Mouse (Mus musculus): Measurements from ENCODE around the gene 3110040M04Rik. TPM values are rescaled to one million over a fixed set of nuclear protein-coding genes. Genes with fewer than 3 reads are reported as not detected.
"Not testable (repeated sequence)": the region's sequence is repeated elsewhere in the genome, so short reads cannot be mapped to it uniquely, and the experiment has no call there.

The 3110040M04Rik gene
- 1.4 and 1.9 TPM in 2 replicates for polyA plus RNA-seq (2015; fragmentation: Nextera tagmentation; extraction: Ambion mirVana)

DNA sequence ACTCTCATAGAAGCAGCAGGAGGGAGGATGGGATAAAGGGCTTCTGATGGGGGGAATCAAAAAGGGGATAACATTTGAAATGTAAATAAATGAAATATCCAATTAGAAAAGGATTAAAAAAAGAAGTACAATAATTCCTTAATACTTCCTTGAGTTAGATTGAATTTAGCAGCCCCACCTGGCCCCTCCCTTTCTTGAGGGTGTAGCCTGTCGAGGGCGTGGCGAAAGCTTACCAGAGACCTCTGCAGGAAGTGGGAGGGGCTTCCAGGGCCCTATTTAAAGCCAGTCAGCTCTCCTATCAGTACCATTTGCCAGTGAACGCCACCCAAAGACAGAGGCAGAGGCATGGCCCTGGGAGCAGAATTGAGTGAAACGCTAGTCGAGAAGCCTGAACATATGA, at the start of gene 3110040M04Rik:
3110040M04Rik (plus strand) TSS at position 304 of the 400 bp plus-strand sequence.
- H3K27me3 ChIP-seq (ENCODE audit: insufficient read depth, low read length); H3K27ac ChIP-seq (ENCODE audit: low read length); H3K36me3 ChIP-seq (ENCODE audit: insufficient read depth, low read length); H3K4me2 ChIP-seq (replicated peaks; ENCODE audit: low read depth, low read length); ATAC-seq (ENCODE audit: low FRiP score, low TSS enrichment); H3K4me1 ChIP-seq (ENCODE audit: insufficient read depth, low read length); H3K9me3 ChIP-seq (ENCODE audit: low read length); H3K4me3 ChIP-seq (ENCODE audit: low read length); H3K9ac ChIP-seq (replicated peaks; ENCODE audit: low read length): not testable (repeated sequence)
- no CpG with 5 or more reads among the region's 6 CpGs for WGBS

- not testable (repeated sequence) for H3K27ac ChIP-seq (ENCODE audit: low read length); ATAC-seq (ENCODE audit: low FRiP score, low TSS enrichment); H3K9ac ChIP-seq (replicated peaks; ENCODE audit: low read length); H3K4me2 ChIP-seq (replicated peaks; ENCODE audit: low read depth, low read length); H3K27me3 ChIP-seq (ENCODE audit: insufficient read depth, low read length); H3K4me3 ChIP-seq (ENCODE audit: low read length); H3K36me3 ChIP-seq (ENCODE audit: insufficient read depth, low read length); H3K4me1 ChIP-seq (ENCODE audit: insufficient read depth, low read length); H3K9me3 ChIP-seq (ENCODE audit: low read length)
- WGBS = 86% methylated on average over 9 of the region's 9 CpGs
Measured at GRCm38 (mm10) chr1:151154131-151154530, 49.8 kb upstream of the 3110040M04Rik start.

DNA sequence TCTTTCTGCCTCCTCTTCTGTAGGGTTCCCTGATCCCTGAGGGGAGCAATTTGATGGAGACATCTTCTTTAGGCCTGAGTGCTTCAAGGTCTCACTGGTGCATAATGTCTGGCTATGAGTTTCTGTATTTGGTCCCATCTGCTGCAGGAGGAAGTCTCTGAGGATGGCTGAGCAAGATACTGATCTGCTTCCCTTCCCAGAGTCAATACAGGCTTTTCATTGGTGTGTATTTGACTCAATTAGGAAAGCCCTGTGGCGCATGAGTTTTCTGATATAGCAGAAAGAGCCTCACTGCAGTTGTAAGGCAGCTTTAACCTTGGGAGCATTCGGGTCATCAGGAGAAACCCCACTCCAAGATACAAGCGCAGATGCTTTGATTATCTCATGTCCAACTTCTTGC, 47.8 kb upstream of the 3110040M04Rik start:
- 91% methylated on average over 3 of the region's 3 CpGs for WGBS

DNA sequence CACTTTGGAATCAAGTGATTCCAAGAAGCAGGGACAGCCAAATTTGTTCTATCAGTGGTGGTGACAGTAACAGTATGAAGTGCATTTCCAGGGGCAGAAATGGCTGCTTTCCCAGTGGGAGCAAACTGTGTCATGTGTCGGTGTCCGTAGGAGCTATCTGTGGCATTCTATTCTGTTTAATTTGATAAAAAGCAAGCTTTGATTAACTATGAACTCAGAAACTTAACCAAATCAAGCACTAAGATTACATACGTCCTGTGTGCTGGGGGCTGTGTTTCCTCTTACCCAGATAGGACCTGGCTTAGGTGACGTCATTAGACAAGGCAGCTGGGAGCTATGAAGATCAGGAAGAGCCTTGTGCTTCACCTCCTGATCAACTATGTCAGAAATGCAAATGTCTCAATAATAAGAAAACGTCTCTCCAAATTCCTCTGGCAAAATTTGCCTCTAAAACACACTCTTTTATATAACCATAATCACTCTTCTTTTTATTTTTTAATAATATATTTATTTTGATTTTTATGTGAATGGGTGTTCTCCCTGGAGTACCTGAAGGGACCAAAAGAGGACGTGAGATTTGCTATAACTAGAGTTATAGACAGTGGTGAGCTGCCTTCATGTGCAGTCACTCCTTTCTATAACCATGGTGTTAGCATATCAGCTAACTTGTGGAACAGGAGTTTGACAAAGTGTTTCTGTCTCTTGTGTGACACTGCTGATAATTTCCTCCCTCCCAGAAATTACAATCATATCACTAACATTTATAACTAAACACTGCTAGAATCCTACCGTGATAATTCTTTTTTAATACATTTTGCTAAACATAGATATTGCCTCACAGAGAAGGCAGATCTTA, 46.9 kb upstream of the 3110040M04Rik start:
- Histone ChIP-seq H3K9me3 (ENCODE audit: low read length) (no peaks in the 10 kb centered on the region), H3K4me2 (replicated peaks; ENCODE audit: low read depth, low read length) (no peak overlapping the region), H3K4me3 (ENCODE audit: low read length) (no peak overlapping the region), H3K9ac (replicated peaks; ENCODE audit: low read length) (no peak overlapping the region), H3K27me3 (ENCODE audit: insufficient read depth, low read length) (no peaks in the 10 kb centered on the region), H3K4me1 (ENCODE audit: insufficient read depth, low read length) (peaks cover 3% of the 10 kb centered on the region), H3K36me3 (ENCODE audit: insufficient read depth, low read length) (no peaks in the 10 kb centered on the region), H3K27ac (ENCODE audit: low read length) (no peak overlapping the region)
- 78% methylated on average over 7 of the region's 7 CpGs for WGBS
- ATAC-seq (ENCODE audit: low FRiP score, low TSS enrichment) = no peak

More for the DNA sequence above, 47.8 kb upstream of the 3110040M04Rik start:
- H3K9ac ChIP-seq (replicated peaks; ENCODE audit: low read length) = no peak overlapping the region
- peaks cover 3% of the 10 kb centered on the region for H3K4me1 ChIP-seq (ENCODE audit: insufficient read depth, low read length)
- no peak for ATAC-seq (ENCODE audit: low FRiP score, low TSS enrichment)
- no peak overlapping the region for H3K4me2 ChIP-seq (replicated peaks; ENCODE audit: low read depth, low read length)
- no peak overlapping the region for H3K27ac ChIP-seq (ENCODE audit: low read length)
- H3K4me3 ChIP-seq (ENCODE audit: low read length) = no peak overlapping the region
- no peaks in the 10 kb centered on the region for H3K27me3 ChIP-seq (ENCODE audit: insufficient read depth, low read length)
- H3K36me3 ChIP-seq (ENCODE audit: insufficient read depth, low read length) = no peaks in the 10 kb centered on the region
- no peaks in the 10 kb centered on the region for H3K9me3 ChIP-seq (ENCODE audit: low read length)

- WGBS = 54% methylated on average over 9 of the region's 9 CpGs
- Histone ChIP-seq H3K4me3 (ENCODE audit: low read length) (no peak overlapping the region), H3K4me2 (replicated peaks; ENCODE audit: low read depth, low read length) (no peak overlapping the region), H3K9me3 (ENCODE audit: low read length) (no peaks in the 10 kb centered on the region), H3K36me3 (ENCODE audit: insufficient read depth, low read length) (no peaks in the 10 kb centered on the region), H3K9ac (replicated peaks; ENCODE audit: low read length) (no peak overlapping the region), H3K27ac (ENCODE audit: low read length) (peak overlapping the region; percentile 57; the same call in 1 of the 2 replicates), H3K4me1 (ENCODE audit: insufficient read depth, low read length) (peaks cover 3% of the 10 kb centered on the region), H3K27me3 (ENCODE audit: insufficient read depth, low read length) (no peaks in the 10 kb centered on the region)
- ATAC-seq (ENCODE audit: low FRiP score, low TSS enrichment) = peak; percentile 86
Measured at GRCm38 (mm10) chr1:151157963-151158856, 45.7 kb upstream of the 3110040M04Rik start.

- H3K27me3 ChIP-seq (ENCODE audit: insufficient read depth, low read length) = no peaks in the 10 kb centered on the region
- H3K4me1 ChIP-seq (ENCODE audit: insufficient read depth, low read length) = peaks cover 3% of the 10 kb centered on the region
- 81% methylated on average over 2 of the region's 2 CpGs for WGBS
- no peaks in the 10 kb centered on the region for H3K9me3 ChIP-seq (ENCODE audit: low read length)
- H3K9ac ChIP-seq (replicated peaks; ENCODE audit: low read length) = no peak overlapping the region
- H3K27ac ChIP-seq (ENCODE audit: low read length) = peak overlapping the region; percentile 52; the same call in 1 of the 2 replicates
- H3K4me2 ChIP-seq (replicated peaks; ENCODE audit: low read depth, low read length) = no peak overlapping the region
- no peak overlapping the region for H3K4me3 ChIP-seq (ENCODE audit: low read length)
- no peak for ATAC-seq (ENCODE audit: low FRiP score, low TSS enrichment)
- no peaks in the 10 kb centered on the region for H3K36me3 ChIP-seq (ENCODE audit: insufficient read depth, low read length)
Measured at GRCm38 (mm10) chr1:151158857-151159510, 44.9 kb upstream of the 3110040M04Rik start.

DNA sequence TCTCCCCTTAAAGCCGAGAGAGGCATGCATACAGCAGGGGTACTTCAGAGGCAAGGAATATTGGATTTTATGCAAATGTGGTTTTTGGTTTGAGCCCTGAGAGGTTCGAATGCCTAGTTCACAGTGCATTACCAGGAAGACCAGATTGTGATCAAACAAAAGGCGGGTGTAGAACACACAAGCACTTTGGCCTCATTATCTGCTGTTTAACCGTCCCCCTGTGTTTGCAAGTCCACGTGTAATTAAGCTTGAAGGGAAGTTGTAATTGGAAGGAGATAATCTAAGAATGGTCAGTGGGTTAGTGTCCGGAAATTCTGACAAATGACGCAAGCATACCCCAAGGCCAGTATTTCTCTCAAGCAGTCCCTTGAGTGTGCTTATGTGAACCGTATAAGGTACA, 37.9 kb upstream of the 3110040M04Rik start:
- H3K27me3 ChIP-seq (ENCODE audit: insufficient read depth, low read length) = no peaks in the 10 kb centered on the region
- no peaks in the 10 kb centered on the region for H3K36me3 ChIP-seq (ENCODE audit: insufficient read depth, low read length)
- H3K4me2 ChIP-seq (replicated peaks; ENCODE audit: low read depth, low read length) = no peak overlapping the region
- H3K9ac ChIP-seq (replicated peaks; ENCODE audit: low read length) = no peak overlapping the region
- peaks cover 25% of the 10 kb centered on the region for H3K4me1 ChIP-seq (ENCODE audit: insufficient read depth, low read length)
- ATAC-seq (ENCODE audit: low FRiP score, low TSS enrichment) = no peak
- no peaks in the 10 kb centered on the region for H3K9me3 ChIP-seq (ENCODE audit: low read length)
- WGBS = 38% methylated on average over 8 of the region's 8 CpGs
- no peak overlapping the region for H3K4me3 ChIP-seq (ENCODE audit: low read length)
- 0 out of 2 replicates have a peak overlapping the region, but pooled peaks have one; percentile 49 for H3K27ac ChIP-seq (ENCODE audit: low read length)

DNA sequence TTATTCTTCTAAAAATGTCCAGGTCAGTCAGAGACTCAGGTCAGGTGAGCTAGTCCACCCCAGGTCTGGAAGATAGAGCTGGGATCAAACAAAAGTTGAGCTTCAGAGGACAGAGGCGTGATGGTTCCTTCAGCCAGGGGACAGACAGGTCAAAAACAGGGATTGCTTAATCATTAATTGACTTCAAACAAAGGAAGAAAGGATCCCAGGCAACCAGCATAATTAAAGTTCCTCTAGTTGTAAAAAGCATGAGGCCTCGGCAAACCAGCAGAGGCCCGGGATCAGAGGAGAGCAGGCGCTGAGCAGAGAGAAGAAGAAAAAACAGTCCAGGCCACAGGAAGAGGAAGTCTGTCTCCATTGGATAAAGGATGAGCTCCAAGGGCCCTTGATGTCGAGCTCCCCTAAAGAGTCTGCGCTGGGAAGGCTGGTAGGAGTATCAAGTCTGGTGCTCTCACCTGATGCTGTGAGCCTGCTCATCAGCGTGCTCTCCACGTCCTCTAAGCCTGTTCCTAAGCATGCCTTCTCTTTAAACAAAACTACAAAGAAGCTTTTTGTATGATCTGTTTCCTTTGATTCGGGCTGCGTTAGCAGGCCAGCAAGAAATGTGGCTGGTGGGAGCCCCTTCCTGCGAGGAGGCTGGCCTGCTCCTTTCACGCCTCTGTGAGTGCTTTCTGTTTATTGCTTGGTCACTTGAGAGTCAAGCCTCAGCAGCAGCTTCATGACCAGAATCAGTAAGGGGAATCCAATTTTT, 36.4 kb upstream of the 3110040M04Rik start:
- H3K27ac ChIP-seq (ENCODE audit: low read length) = peak overlapping the region; percentile 80
- no peak overlapping the region; the same call in 1 of the 2 replicates for H3K4me2 ChIP-seq (replicated peaks; ENCODE audit: low read depth, low read length)
- peaks cover 32% of the 10 kb centered on the region for H3K4me1 ChIP-seq (ENCODE audit: insufficient read depth, low read length)
- H3K36me3 ChIP-seq (ENCODE audit: insufficient read depth, low read length) = no peaks in the 10 kb centered on the region
- peak overlapping the region; percentile 46; the same call in 1 of the 2 replicates for H3K9ac ChIP-seq (replicated peaks; ENCODE audit: low read length)
- WGBS = 18% methylated on average over 12 of the region's 12 CpGs
- H3K27me3 ChIP-seq (ENCODE audit: insufficient read depth, low read length) = no peaks in the 10 kb centered on the region
- no peak overlapping the region for H3K4me3 ChIP-seq (ENCODE audit: low read length)
- no peaks in the 10 kb centered on the region for H3K9me3 ChIP-seq (ENCODE audit: low read length)
- ATAC-seq (ENCODE audit: low FRiP score, low TSS enrichment) = peak; percentile 50

DNA sequence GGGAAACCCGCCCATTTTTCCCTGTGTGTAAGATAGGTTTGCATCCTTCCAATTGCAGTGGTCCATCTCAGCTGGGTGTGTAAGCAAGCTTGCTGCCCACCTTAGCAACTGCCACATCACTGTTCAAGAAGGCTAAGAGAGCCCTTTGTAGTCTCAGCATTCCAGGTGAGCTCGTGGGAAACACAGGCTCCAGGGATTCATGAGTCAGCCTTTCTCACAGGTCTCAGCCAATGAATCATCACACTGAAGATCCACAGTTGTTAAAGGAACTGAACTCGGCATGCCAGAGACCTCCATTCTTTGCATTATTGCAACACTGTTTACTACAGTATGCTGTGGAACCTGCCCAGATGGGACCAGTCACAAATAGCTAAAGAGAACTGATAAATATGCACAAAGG, 35.3 kb upstream of the 3110040M04Rik start:
- WGBS = 73% methylated on average over 3 of the region's 3 CpGs
- Histone ChIP-seq H3K4me3 (ENCODE audit: low read length) (no peak overlapping the region), H3K4me1 (ENCODE audit: insufficient read depth, low read length) (peaks cover 32% of the 10 kb centered on the region), H3K27me3 (ENCODE audit: insufficient read depth, low read length) (no peaks in the 10 kb centered on the region), H3K36me3 (ENCODE audit: insufficient read depth, low read length) (no peaks in the 10 kb centered on the region), H3K27ac (ENCODE audit: low read length) (no peak overlapping the region; the same call in 1 of the 2 replicates), H3K4me2 (replicated peaks; ENCODE audit: low read depth, low read length) (no peak overlapping the region), H3K9me3 (ENCODE audit: low read length) (no peaks in the 10 kb centered on the region), H3K9ac (replicated peaks; ENCODE audit: low read length) (no peak overlapping the region)
- no peak for ATAC-seq (ENCODE audit: low FRiP score, low TSS enrichment)

Measured in kidney, embryonic 16.5 days (tissue).